Mouse (Mus musculus) megakaryocyte, embryonic 14.5 days (primary cell): ENCODE results near the gene Adgrl2. TPM values are rescaled to one million over a fixed set of nuclear protein-coding genes. Genes with fewer than 3 reads are reported as not detected.

Experiments
- H3K27me3 ChIP-seq: replicated peaks from 2 replicates; pipeline ENCODE3; 2012; ENCODE audit warnings: inconsistent platforms
- H3K36me3 ChIP-seq: replicated peaks from 2 replicates; pipeline ENCODE3; 2012; ENCODE audit warnings: low read length, inconsistent platforms, mixed read lengths
- H3K4me1 ChIP-seq: 2 replicates; pipeline ENCODE4 v1.6.1; 2012; ENCODE audit warnings: inconsistent platforms
- H3K4me3 ChIP-seq: replicated peaks from 2 replicates; pipeline ENCODE3; 2012; ENCODE audit warnings: moderate library complexity, mild to moderate bottlenecking, inconsistent platforms
- H3K9me3 ChIP-seq: 2 replicates; pipeline ENCODE4 v1.6.1; 2012; ENCODE audit warnings: inconsistent platforms
- FLI1 ChIP-seq: IDR thresholded peaks from 2 replicates; pipeline ENCODE4 v1.6.1; 2012; ENCODE audit warnings: low read length, inconsistent platforms, mixed read lengths
- GATA1 ChIP-seq: IDR thresholded peaks from 3 replicates; pipeline ENCODE4 v1.6.1; 2012; ENCODE audit warnings: mixed read lengths, low read length, inconsistent platforms, borderline replicate concordance
- polyA plus RNA-seq: library from polyadenylated mRNA; stranded (reverse); fragments of >175 nt; gene quantifications from 2 replicates; pipeline ENCODE4 v1.2.3, GENCODE M21; 2012; ENCODE audit warnings: low replicate concordance; ENCODE audit not compliant: insufficient read depth

Gene Adgrl2
- polyA plus RNA-seq, 1 experiment = 5.4 TPM

DNA sequence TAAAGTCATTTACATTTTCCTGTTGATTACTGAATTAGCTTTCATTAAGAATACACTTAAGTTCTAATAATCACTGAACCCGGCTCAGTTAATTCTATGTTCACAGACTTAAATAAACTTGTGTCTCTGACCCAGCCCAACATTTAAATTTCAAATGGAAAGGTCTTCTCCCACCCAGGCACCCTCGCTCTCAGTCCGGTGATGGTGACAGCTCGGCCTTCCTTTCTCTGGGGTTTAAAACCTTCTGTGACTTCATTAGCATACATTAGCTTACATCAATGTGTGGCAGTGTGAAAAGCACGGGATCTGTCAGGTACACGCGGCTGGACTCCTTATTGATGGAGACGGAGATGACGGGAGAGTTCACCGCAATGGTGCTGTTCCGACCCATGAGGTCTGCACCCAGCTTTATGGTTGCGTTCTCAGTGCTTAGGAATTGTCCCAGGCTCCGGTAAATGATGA, 151.5 kb downstream of the Adgrl2 start:
- H3K27me3 ChIP-seq = no peaks in the 10 kb centered on the region
- TF ChIP-seq GATA1 = no peak
- TF ChIP-seq FLI1 = no peak
- H3K4me1 ChIP-seq = peaks cover 40% of the 10 kb centered on the region
- H3K4me3 ChIP-seq = no peak overlapping the region
- H3K9me3 ChIP-seq = no peaks in the 10 kb centered on the region
- peaks cover 38% of the 10 kb centered on the region for H3K36me3 ChIP-seq

DNA sequence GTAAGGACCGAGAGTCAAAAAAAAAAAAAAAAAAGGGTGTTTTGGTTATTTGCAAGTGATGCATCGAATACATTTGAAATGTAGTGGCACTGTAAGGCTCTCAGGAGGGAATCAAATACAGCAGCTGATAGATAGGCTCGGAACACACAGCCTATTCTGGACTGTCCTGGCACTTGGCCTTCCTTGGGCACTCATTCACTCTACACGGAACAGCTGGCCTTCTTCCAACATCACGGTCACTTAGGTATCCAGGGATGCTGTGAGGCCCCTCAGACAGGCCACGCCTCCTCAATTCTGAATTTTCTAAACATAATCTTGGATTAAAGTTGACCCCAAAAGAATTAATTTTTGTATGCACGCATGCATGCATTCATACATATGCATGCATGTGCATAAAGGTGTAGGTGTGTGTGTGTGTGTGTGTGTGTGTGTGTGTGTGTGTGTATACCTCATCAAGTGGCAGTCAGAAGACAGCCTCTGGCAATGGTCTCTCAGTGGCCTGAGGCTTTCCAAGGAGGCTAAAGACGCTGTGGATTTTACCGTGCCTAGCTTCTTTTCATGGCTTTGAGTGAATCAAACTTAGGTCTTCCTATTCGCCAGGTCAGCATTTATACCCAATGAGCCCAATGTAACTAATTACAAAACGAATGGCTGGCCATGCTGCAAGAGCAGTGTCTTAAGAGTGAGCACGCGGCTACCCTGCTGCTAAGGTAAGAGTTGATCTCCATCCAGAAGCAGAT, 152.1 kb downstream of the Adgrl2 start:
- H3K9me3 ChIP-seq = no peaks in the 10 kb centered on the region
- H3K4me1 ChIP-seq = peaks cover 34% of the 10 kb centered on the region
- no peak overlapping the region for H3K4me3 ChIP-seq
- no peaks in the 10 kb centered on the region for H3K27me3 ChIP-seq
- no peak for TF ChIP-seq FLI1
- H3K36me3 ChIP-seq = peaks cover 44% of the 10 kb centered on the region

DNA sequence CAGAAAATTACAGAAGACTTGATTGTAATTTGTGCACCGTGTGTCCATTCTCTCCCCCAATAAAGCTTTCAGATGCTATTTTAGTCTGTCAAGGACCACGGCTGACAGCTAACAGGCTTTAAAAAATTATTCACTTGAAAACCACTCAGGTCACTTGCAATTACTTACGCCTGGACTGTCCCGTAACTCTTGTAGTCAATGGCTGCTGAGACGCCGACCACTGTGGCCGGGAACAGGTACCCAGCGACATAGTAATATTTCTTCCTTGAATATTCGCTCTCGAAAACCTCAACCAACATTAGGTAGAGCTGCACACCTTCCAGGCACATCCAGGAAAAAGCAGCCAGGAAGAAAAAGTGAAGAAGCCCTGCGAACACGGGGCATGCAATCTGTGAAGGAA, 155.2 kb downstream of the Adgrl2 start:
- TF ChIP-seq FLI1 = no peak
- no peak for TF ChIP-seq GATA1
- Histone ChIP-seq H3K9me3 (no peaks in the 10 kb centered on the region), H3K36me3 (peaks cover 48% of the 10 kb centered on the region), H3K4me1 (peaks cover 13% of the 10 kb centered on the region), H3K4me3 (no peak overlapping the region), H3K27me3 (no peaks in the 10 kb centered on the region)

DNA sequence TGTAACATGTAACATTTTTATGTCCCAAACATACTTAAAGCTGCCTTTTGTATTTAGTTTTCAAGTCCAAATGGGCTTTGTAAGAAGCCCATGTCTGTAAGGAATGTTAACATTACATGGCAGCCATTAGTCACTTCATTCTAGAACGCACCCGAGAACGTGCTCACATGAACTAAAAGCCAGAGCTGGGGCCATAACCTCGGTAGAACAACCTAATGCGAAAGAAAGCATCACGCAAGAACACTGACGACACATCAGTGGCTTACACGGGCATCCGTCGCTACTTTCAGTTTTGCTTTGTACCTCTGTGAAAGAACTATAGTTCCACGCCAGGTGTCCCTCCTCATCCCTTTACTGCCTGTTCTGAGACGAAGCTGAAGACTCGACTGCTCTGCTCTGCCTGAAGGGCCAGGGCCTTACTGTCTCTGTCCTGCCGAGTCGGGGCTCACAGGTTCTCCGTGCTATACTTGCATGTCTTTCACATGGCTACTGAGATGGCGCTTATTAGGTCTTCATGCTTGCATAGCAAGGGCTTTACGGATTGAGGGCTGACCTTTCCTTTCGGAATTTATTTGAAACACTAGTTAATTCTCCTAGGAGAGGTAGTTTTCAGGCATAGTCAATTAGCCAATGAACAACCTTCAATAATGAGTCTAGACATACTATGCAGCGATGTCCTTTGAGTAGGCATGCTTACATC, 157.1 kb downstream of the Adgrl2 start:
- no peak for TF ChIP-seq GATA1
- no peak for TF ChIP-seq FLI1
- H3K9me3 ChIP-seq = no peaks in the 10 kb centered on the region
- H3K36me3 ChIP-seq = peaks cover 42% of the 10 kb centered on the region
- no peaks in the 10 kb centered on the region for H3K4me1 ChIP-seq
- no peaks in the 10 kb centered on the region for H3K27me3 ChIP-seq
- H3K4me3 ChIP-seq = no peak overlapping the region

DNA sequence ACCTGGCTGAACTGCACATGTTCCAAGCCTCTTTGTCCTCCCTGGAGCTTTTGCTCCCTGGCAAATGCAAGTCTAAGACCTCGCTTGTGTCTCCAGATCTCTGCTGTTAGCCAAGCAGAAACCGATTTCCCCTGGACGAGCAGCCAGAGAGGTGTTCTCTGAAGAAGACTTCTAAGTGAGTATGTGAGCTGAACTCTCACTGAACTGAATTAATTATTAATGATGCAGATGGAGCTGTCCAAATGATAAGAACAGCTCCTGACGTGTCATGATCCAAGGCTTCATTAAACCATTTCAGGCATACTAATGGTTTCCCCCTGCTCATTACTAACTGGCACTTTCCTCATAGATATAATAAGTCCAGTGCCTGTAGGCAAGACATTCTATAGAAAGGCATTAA, 158.4 kb downstream of the Adgrl2 start:
- H3K27me3 ChIP-seq = no peaks in the 10 kb centered on the region
- H3K4me1 ChIP-seq = no peaks in the 10 kb centered on the region
- TF ChIP-seq GATA1 = no peak
- H3K36me3 ChIP-seq = peaks cover 34% of the 10 kb centered on the region
- no peak overlapping the region for H3K4me3 ChIP-seq
- no peaks in the 10 kb centered on the region for H3K9me3 ChIP-seq

DNA sequence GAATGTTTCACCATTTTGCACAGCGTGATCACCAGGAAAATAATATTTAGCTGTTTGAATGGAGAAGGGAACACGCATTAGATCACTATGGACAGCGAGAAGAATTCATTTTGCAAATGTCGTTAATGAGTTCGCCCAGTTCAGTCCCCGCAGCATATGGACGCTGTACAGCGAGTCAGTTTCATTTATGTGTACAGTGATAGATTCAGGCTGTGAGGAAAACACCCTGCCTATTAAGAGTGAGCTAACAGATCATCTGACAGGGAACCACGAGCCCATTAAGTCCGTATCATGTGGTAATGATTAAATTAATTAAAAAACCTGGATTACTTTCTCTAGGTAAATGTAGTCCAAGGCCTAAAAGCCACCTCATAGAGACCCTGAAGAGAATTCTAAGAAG, 161.8 kb downstream of the Adgrl2 start:
- Histone ChIP-seq H3K4me3 (no peak overlapping the region), H3K4me1 (no peaks in the 10 kb centered on the region), H3K36me3 (peaks cover 16% of the 10 kb centered on the region), H3K27me3 (no peaks in the 10 kb centered on the region), H3K9me3 (no peaks in the 10 kb centered on the region)
- TF ChIP-seq GATA1 = no peak
- no peak for TF ChIP-seq FLI1

DNA sequence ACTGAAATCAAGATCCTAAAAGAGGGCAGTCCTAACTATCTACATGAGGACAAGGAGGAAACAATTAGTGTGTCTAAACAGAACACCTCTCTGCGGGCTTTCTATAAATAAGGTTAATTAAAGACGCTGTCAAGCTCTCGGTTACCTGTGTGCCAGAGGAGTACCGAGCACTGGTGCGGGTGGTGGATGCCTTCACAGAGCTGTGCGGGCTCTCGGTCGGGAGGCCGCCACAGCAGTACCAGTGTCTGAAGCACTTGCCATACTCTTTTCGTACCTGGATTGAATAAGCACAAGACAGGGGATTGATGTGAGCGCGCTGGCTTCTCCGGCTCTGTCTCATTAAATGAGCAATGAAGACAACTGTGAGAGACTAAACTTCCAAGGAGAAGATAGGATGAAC, 166.8 kb downstream of the Adgrl2 start:
- no peaks in the 10 kb centered on the region for H3K9me3 ChIP-seq
- no peaks in the 10 kb centered on the region for H3K27me3 ChIP-seq
- H3K4me3 ChIP-seq = no peak overlapping the region
- peaks cover 44% of the 10 kb centered on the region for H3K36me3 ChIP-seq
- no peaks in the 10 kb centered on the region for H3K4me1 ChIP-seq
- TF ChIP-seq GATA1 = no peak
- no peak for TF ChIP-seq FLI1

DNA sequence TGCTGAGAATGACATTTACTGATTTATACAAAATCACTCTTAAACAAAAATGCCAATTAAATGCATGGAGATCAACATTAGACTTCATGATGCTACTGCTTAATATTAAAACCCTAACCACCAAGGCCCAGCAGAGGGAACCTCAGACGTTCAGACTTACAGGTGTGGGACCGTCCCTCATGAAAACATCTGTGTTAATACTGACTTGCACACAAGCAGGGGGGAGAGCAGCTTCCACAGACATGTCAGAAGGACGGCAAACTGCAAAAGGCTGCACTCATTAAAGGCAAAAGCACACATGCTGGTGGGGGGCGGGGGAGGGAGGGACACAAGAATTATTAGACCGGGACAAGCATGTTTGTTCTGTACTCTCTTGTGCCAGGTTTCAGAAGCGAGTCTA, 168.7 kb downstream of the Adgrl2 start:
- TF ChIP-seq GATA1 = no peak
- no peaks in the 10 kb centered on the region for H3K4me1 ChIP-seq
- peaks cover 58% of the 10 kb centered on the region for H3K36me3 ChIP-seq
- H3K27me3 ChIP-seq = no peaks in the 10 kb centered on the region
- H3K4me3 ChIP-seq = no peak overlapping the region
- peaks cover 9% of the 10 kb centered on the region for H3K9me3 ChIP-seq

DNA sequence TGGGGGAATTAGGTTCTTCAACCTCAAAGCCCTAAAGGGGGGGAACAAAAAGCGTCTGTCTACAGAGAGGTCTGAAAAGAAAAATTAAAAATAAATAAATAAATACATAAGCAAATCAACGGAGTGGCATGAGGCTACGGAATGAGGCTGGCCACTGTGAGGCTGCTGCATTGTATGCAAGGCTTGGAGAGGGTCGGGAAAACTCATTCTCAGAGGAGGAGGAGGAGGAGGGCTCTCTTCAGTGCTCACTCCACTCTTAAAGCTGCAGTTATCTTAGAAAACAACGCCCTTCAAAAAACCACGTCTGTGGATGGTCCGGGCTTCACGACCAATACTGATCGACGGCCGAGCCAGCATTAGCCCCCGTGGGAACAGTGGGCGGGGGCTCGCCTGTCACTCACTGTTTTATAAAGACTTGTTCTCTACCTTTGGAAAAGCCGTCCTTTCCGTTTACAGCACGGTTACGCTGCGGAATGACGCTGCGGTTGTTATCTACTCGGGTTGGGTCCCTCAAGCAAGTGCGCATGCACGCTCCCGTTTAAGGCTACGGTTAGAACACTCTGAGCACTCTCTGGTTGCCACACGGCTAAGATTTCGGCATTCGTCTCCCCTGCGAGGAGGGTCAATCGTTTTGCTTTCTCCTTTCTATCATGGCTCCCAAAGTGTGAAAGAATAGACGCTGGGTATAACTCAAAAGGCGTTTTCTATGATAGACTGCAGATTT, 170.9 kb downstream of the Adgrl2 start:
- TF ChIP-seq GATA1 (no peak), FLI1 (no peak)
- H3K9me3 ChIP-seq = peaks cover 9% of the 10 kb centered on the region
- H3K4me1 ChIP-seq = no peaks in the 10 kb centered on the region
- peaks cover 61% of the 10 kb centered on the region for H3K36me3 ChIP-seq
- H3K27me3 ChIP-seq = no peaks in the 10 kb centered on the region
- H3K4me3 ChIP-seq = no peak overlapping the region

DNA sequence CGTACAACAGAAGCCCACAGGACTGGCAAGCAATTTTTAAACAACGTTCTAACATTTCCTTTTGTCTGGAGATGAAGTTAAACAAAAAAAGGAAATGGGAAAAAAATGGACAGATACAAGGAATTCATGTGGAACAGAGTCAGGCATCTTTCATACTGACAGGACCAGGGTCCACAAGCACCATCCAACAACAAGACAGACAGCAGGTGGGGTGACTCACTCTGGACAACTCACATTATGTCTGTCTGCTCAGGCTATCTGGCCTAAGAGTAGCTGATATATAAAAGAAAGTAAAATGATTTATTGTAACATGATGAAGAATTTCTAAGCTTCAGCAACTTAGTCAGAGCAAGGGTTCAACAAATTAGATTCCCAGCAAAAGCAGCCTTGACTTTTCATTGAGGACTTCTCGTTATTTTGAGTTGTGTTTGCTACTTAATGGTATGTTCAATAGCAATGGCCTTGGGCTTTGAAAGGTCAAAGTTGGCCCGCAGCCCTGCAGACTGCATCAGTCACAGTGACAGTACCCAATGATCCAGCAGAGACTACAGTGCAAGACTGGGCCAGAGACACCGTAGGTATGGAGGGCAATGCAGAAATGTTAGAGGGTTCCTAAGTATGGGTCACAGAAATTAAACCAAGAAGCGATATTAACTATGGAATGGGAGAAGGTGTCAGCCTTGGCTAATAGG, 171.8 kb downstream of the Adgrl2 start:
- TF ChIP-seq FLI1 (no peak), GATA1 (no peak)
- Histone ChIP-seq H3K27me3 (no peaks in the 10 kb centered on the region), H3K9me3 (peaks cover 9% of the 10 kb centered on the region), H3K4me1 (no peaks in the 10 kb centered on the region), H3K36me3 (peaks cover 54% of the 10 kb centered on the region), H3K4me3 (no peak overlapping the region)
